Mouse (Mus musculus) forebrain, embryonic 12.5 days (tissue): ENCODE measurements at regions not wholly inside any gene's neighbourhood (a gene's known extent, or its start where the extent isn't known, plus 50 kb on each side); places are given as distances from the start of the nearest gene placed in this dataset.

Source experiments
- ATAC-seq: fragments of 200-750 bp; cut with Nextera tagmentation; 2 replicates; pipeline ENCODE4 v1.8.0; 2017; ENCODE audit warnings: moderate TSS enrichment; ENCODE audit not compliant: low FRiP score
- H3K27ac ChIP-seq: fragments of 300-500 bp; sonication (generic); 2 replicates; pipeline ENCODE4 v1.5.1; 2016; ENCODE audit warnings: mild to moderate bottlenecking
- H3K27me3 ChIP-seq: fragments of 300-500 bp; sonication (generic); 2 replicates; pipeline ENCODE4 v1.6.1; 2016; ENCODE audit warnings: mild to moderate bottlenecking
- H3K36me3 ChIP-seq: fragments of 300-500 bp; sonication (generic); replicated peaks from 2 replicates; pipeline ENCODE4 v1.6.1; 2016; ENCODE audit warnings: mild to moderate bottlenecking
- H3K4me1 ChIP-seq: fragments of 300-500 bp; sonication (generic); 2 replicates; pipeline ENCODE4 v1.6.1; 2016
- H3K4me2 ChIP-seq: fragments of 300-500 bp; sonication (generic); 2 replicates; pipeline ENCODE4 v1.6.1; 2016; ENCODE audit warnings: mild to moderate bottlenecking, moderate library complexity
- H3K4me3 ChIP-seq: fragments of 300-500 bp; sonication (generic); replicated peaks from 2 replicates; pipeline ENCODE4 v1.5.1; 2016; ENCODE audit warnings: mild to moderate bottlenecking
- H3K9ac ChIP-seq: fragments of 300-500 bp; sonication (generic); 2 replicates; pipeline ENCODE4 v1.6.1; 2016; ENCODE audit warnings: mild to moderate bottlenecking
- H3K9me3 ChIP-seq: fragments of 300-500 bp; sonication (generic); 2 replicates; pipeline ENCODE4 v1.6.1; 2016
- WGBS: fragments of 180-500 bp; shearing (Covaris S2); methylation state at CpG from one replicate; pipeline ENCODE4 v1.1.7; 2016; 5-methylcytosine and 5-hydroxymethylcytosine counted together

DNA sequence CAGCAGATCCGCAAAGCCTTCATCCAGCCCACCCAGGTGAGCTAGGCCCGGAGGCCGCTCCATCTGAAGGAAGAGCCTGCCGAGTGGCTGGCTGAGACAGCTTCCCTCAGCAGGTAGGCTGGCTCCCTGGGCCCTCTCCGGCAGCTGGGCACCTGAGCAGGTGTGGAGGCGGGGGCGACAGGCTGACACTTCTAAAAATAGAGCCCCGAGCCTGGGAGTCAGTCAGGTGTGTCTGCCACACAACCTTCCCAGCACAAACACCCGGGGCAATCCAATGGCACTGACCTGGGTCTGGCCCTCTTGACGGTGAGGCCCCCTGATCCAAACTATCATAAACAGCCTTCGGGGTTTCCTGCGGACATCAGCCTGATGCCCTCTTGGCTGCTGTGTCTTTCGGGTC is 58.5 kb downstream of the Zfp36l2 start:
- no peaks in the 10 kb centered on the region for H3K36me3 ChIP-seq
- H3K4me2 ChIP-seq = no peak overlapping the region
- H3K9ac ChIP-seq = no peak overlapping the region
- no peak overlapping the region for H3K4me3 ChIP-seq
- WGBS = 73% methylated on average over 13 of the region's 13 CpGs
- no peaks in the 10 kb centered on the region for H3K27me3 ChIP-seq
- H3K27ac ChIP-seq = no peak overlapping the region
- no peak for ATAC-seq
- H3K4me1 ChIP-seq = no peaks in the 10 kb centered on the region
- H3K9me3 ChIP-seq = no peaks in the 10 kb centered on the region

- 88% methylated on average over 5 of the region's 5 CpGs for WGBS
- Histone ChIP-seq H3K9ac (no peak overlapping the region), H3K36me3 (no peaks in the 10 kb centered on the region), H3K4me3 (no peak overlapping the region), H3K27me3 (no peaks in the 10 kb centered on the region), H3K27ac (no peak overlapping the region), H3K4me2 (no peak overlapping the region), H3K4me1 (no peaks in the 10 kb centered on the region), H3K9me3 (no peaks in the 10 kb centered on the region)
- ATAC-seq = no peak
Measured at GRCm38 (mm10) chr17:84128262-84128661, 59.5 kb downstream of the Zfp36l2 start.

DNA sequence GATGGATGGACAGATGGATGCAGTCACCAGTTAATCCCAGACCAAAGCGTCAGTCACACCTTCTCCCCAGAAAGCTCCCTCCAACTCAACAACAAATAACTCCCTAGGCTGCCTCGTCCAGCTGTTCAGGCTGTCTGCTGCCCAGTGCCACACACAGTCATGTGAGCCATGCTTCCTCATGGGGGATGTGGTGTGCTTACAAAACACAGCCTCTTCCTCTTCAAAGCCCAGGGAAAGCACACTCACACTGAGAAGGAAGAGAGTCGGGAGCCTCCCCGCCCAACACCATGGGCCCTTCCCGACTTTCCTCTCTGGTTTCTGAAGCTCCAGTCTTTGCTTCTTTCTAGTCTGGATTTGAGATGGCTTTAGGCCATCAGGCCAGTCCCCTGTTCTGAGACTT is 61.6 kb downstream of the Zfp36l2 start:
- ATAC-seq = no peak
- Histone ChIP-seq H3K27me3 (no peaks in the 10 kb centered on the region), H3K36me3 (no peaks in the 10 kb centered on the region), H3K9me3 (no peaks in the 10 kb centered on the region), H3K4me2 (no peak overlapping the region), H3K4me1 (no peaks in the 10 kb centered on the region), H3K4me3 (no peak overlapping the region), H3K9ac (no peak overlapping the region), H3K27ac (no peak overlapping the region)
- 73% methylated on average over 5 of the region's 5 CpGs for WGBS

GRCm38 (mm10) chr17:84123161-84123560 is 64.6 kb downstream of the Zfp36l2 start:
- no peak overlapping the region for H3K4me3 ChIP-seq
- H3K4me1 ChIP-seq = no peaks in the 10 kb centered on the region
- 84% methylated on average over 2 of the region's 2 CpGs for WGBS
- no peaks in the 10 kb centered on the region for H3K27me3 ChIP-seq
- no peaks in the 10 kb centered on the region for H3K9me3 ChIP-seq
- no peaks in the 10 kb centered on the region for H3K36me3 ChIP-seq
- no peak overlapping the region for H3K9ac ChIP-seq
- no peak overlapping the region for H3K27ac ChIP-seq
- no peak overlapping the region for H3K4me2 ChIP-seq
- no peak for ATAC-seq

GRCm38 (mm10) chr17:84122486-84123131 is 65.1 kb downstream of the Zfp36l2 start:
- Histone ChIP-seq H3K4me1 (no peaks in the 10 kb centered on the region), H3K4me3 (no peak overlapping the region), H3K9ac (no peak overlapping the region), H3K4me2 (no peak overlapping the region), H3K36me3 (no peaks in the 10 kb centered on the region), H3K27me3 (no peaks in the 10 kb centered on the region), H3K27ac (no peak overlapping the region), H3K9me3 (no peaks in the 10 kb centered on the region)
- no peak for ATAC-seq
- 80% methylated on average over 6 of the region's 6 CpGs for WGBS

GRCm38 (mm10) chr17:84121291-84121690 is 66.5 kb downstream of the Zfp36l2 start:
- H3K36me3 ChIP-seq = no peaks in the 10 kb centered on the region
- no peaks in the 10 kb centered on the region for H3K9me3 ChIP-seq
- no peaks in the 10 kb centered on the region for H3K27me3 ChIP-seq
- H3K4me3 ChIP-seq = no peak overlapping the region
- no peak overlapping the region for H3K4me2 ChIP-seq
- no peak overlapping the region for H3K27ac ChIP-seq
- no peak overlapping the region for H3K9ac ChIP-seq
- 82% methylated on average over 6 of the region's 6 CpGs for WGBS
- no peak for ATAC-seq
- no peaks in the 10 kb centered on the region for H3K4me1 ChIP-seq

- Histone ChIP-seq H3K4me1 (no peaks in the 10 kb centered on the region; the same call in 1 of the 2 replicates), H3K9ac (no peak overlapping the region)
- 88% methylated on average over 16 of the region's 16 CpGs for WGBS
Measured at GRCm38 (mm10) chr17:84119221-84120017, 68.3 kb downstream of the Zfp36l2 start.

GRCm38 (mm10) chr17:84118781-84119180 is 69.0 kb downstream of the Zfp36l2 start:
- Histone ChIP-seq H3K4me1 (no peaks in the 10 kb centered on the region; the same call in 1 of the 2 replicates), H3K27ac (no peak overlapping the region), H3K36me3 (no peaks in the 10 kb centered on the region), H3K9me3 (no peaks in the 10 kb centered on the region), H3K27me3 (no peaks in the 10 kb centered on the region), H3K4me3 (no peak overlapping the region), H3K9ac (no peak overlapping the region), H3K4me2 (no peak overlapping the region)
- WGBS = 55% methylated on average over 1 of the region's 1 CpGs
- no peak for ATAC-seq

More at GRCm38 (mm10) chr17:84119221-84120017, 68.3 kb downstream of the Zfp36l2 start:
- no peak for ATAC-seq
- Histone ChIP-seq H3K36me3 (no peaks in the 10 kb centered on the region), H3K27ac (no peak overlapping the region), H3K4me3 (no peak overlapping the region), H3K4me2 (no peak overlapping the region), H3K9me3 (no peaks in the 10 kb centered on the region), H3K27me3 (no peaks in the 10 kb centered on the region)

GRCm38 (mm10) chr17:84118271-84118670 is 69.5 kb downstream of the Zfp36l2 start:
- WGBS = 78% methylated on average over 4 of the region's 4 CpGs
- no peak overlapping the region for H3K27ac ChIP-seq
- no peaks in the 10 kb centered on the region; the same call in 1 of the 2 replicates for H3K4me1 ChIP-seq
- no peaks in the 10 kb centered on the region for H3K27me3 ChIP-seq
- no peaks in the 10 kb centered on the region for H3K36me3 ChIP-seq
- H3K4me3 ChIP-seq = no peak overlapping the region
- H3K9ac ChIP-seq = no peak overlapping the region
- no peaks in the 10 kb centered on the region for H3K9me3 ChIP-seq
- H3K4me2 ChIP-seq = no peak overlapping the region
- ATAC-seq = no peak

- 75% methylated on average over 1 of the region's 1 CpGs for WGBS
- ATAC-seq = no peak
Measured at GRCm38 (mm10) chr17:84117756-84118155, 70.0 kb downstream of the Zfp36l2 start.

DNA sequence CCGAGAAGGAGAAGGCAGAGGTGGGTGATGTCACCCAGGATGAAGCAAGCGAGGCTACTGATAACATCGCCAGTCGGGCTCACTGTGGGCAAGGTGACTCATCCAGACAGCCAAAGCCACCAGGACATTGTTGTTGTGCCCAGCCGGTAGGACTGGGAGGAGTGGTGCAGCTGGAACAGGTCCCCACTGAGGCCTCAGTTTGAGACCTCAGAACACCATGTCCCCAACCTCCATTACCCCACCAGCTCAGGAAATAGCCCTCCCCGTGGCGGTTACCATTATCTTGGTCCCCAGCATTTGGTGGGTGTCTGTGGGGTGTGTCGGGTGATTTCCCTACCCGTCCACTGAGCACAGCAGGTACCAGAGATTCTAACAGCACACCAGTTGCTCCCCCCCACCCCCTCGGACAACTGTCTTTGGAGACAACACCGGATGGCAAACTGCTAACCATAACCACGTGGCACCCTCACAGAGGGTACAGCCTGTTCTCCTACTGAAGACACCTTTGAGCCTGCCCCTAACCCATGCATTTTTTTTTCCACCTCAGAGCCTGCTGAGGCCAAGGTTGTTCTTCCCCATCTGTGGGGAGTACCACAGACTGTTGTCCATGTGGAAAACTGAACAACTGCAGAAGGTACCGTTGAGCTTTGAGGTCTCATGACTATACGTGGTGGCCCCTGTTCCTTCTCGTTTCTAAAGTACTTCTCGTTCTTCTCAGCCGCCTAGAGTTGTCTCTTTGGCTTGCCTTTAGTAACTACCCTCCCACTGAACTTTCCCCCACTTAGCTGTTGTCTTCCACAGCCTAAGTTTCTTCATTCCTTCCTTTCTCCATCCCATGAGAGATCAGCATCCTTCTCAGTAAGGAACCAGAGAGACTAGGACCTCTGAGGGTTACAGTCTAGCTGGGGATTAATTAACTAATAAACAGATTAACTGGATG is 71.1 kb downstream of the Zfp36l2 start:
- 90% methylated on average over 17 of the region's 17 CpGs for WGBS
- Histone ChIP-seq H3K4me1 (peaks cover 6% of the 10 kb centered on the region), H3K4me3 (no peak overlapping the region), H3K36me3 (no peaks in the 10 kb centered on the region), H3K27me3 (no peaks in the 10 kb centered on the region), H3K27ac (no peak overlapping the region), H3K9me3 (no peaks in the 10 kb centered on the region), H3K9ac (no peak overlapping the region), H3K4me2 (no peak overlapping the region)
- no peak for ATAC-seq

More at GRCm38 (mm10) chr17:84117756-84118155, 70.0 kb downstream of the Zfp36l2 start:
- Histone ChIP-seq H3K36me3 (no peaks in the 10 kb centered on the region), H3K4me3 (no peak overlapping the region), H3K4me2 (no peak overlapping the region), H3K9me3 (no peaks in the 10 kb centered on the region), H3K27ac (no peak overlapping the region), H3K27me3 (no peaks in the 10 kb centered on the region), H3K4me1 (no peaks in the 10 kb centered on the region; the same call in 1 of the 2 replicates), H3K9ac (no peak overlapping the region)

GRCm38 (mm10) chr17:84115957-84116339 is 71.8 kb downstream of the Zfp36l2 start:
- Histone ChIP-seq H3K9ac (no peak overlapping the region), H3K27ac (no peak overlapping the region), H3K4me3 (no peak overlapping the region), H3K27me3 (no peaks in the 10 kb centered on the region), H3K4me1 (peaks cover 6% of the 10 kb centered on the region), H3K4me2 (no peak overlapping the region), H3K36me3 (no peaks in the 10 kb centered on the region), H3K9me3 (no peaks in the 10 kb centered on the region)
- 63% methylated on average over 3 of the region's 3 CpGs for whole genome bisulfite sequencing
- ATAC-seq = no peak
